Mouse (Mus musculus) cerebellum, adult (tissue): ENCODE data around the gene Slc9a6.

Experiments
- ATAC-seq: cut with Nextera tagmentation; 2 replicates; pipeline ENCODE4 v1.9.2; 2017; ENCODE audit warnings: mild to moderate bottlenecking, moderate library complexity, mixed read lengths; ENCODE audit not compliant: insufficient number of reproducible peaks, low FRiP score, low TSS enrichment

The Slc9a6 gene

GRCm38 (mm10) chrX:56609623-56610317, at the start of gene Slc9a6:
Gene Slc9a6 (plus strand): TSS chrX:56609757.
- peak; percentile 91 for ATAC-seq

- ATAC-seq: no peak
These were observed 37.1 kb upstream of the Slc9a6 start for GRCm38 (mm10) chrX:56572465-56572864.

- no peak for ATAC-seq
These were observed 31.4 kb upstream of the Slc9a6 start for GRCm38 (mm10) chrX:56578200-56578599.

GRCm38 (mm10) chrX:56597219-56597886, 12.2 kb upstream of the Slc9a6 start:
- ATAC-seq: peak; percentile 36

- ATAC-seq: peak; percentile 100
These were observed 11.5 kb upstream of the Slc9a6 start, which contains the start of gene Mmgt1 for GRCm38 (mm10) chrX:56597887-56598640. Gene Mmgt1 (minus strand): TSS chrX:56598069.

GRCm38 (mm10) chrX:56606536-56606935, 3.0 kb upstream of the Slc9a6 start:
- no peak for ATAC-seq

GRCm38 (mm10) chrX:56607032-56607710, 2.4 kb upstream of the Slc9a6 start:
- ATAC-seq: no peak

- no peak for ATAC-seq
These were observed 303 bp upstream of the Slc9a6 start for GRCm38 (mm10) chrX:56609285-56609622.

GRCm38 (mm10) chrX:56610318-56610694, 749 bp downstream of the Slc9a6 start:
- no peak for ATAC-seq

GRCm38 (mm10) chrX:56615236-56615635, 5.7 kb downstream of the Slc9a6 start:
- ATAC-seq: no peak

GRCm38 (mm10) chrX:56636185-56636584, 26.6 kb downstream of the Slc9a6 start:
- ATAC-seq: no peak

GRCm38 (mm10) chrX:56640066-56640465, 30.5 kb downstream of the Slc9a6 start:
- ATAC-seq: no peak

- no peak for ATAC-seq
These were observed 40.2 kb downstream of the Slc9a6 start for GRCm38 (mm10) chrX:56649549-56650354.

GRCm38 (mm10) chrX:56650355-56650652, 40.7 kb downstream of the Slc9a6 start:
- no peak for ATAC-seq

- ATAC-seq: no peak
These were observed 41.3 kb downstream of the Slc9a6 start for GRCm38 (mm10) chrX:56650885-56651284.

- no peak for ATAC-seq
These were observed 42.2 kb downstream of the Slc9a6 start for GRCm38 (mm10) chrX:56651738-56652137.

- no peak for ATAC-seq
These were observed 46.1 kb downstream of the Slc9a6 start for GRCm38 (mm10) chrX:56655686-56656085.

- ATAC-seq: peak; percentile 95
These were observed 49.7 kb downstream of the Slc9a6 start for GRCm38 (mm10) chrX:56659286-56659685.

- ATAC-seq: no peak
These were observed 51.6 kb downstream of the Slc9a6 start for GRCm38 (mm10) chrX:56661143-56661542.

- ATAC-seq: no peak
These were observed 52.8 kb downstream of the Slc9a6 start for GRCm38 (mm10) chrX:56662316-56662715.
